Mouse (Mus musculus): Measurements from ENCODE around the gene Znhit1. TPM values are rescaled to one million over a fixed set of nuclear protein-coding genes. Genes with fewer than 3 reads are reported as not detected.

The Znhit1 gene
- total RNA-seq (2021), result 10 to 100 TPM; 60.1 to 61.0 TPM
- long read RNA-seq, experiment 1, transcript Znhit1-206 (5 exons, 1,208 nt), result major isoform, 39 of 70 reads
- long read RNA-seq, experiment 1, transcript Znhit1-202 (5 exons, 740 nt), result minor isoform, 10 of 70 reads
- long read RNA-seq, experiment 1, partial matches to known transcripts, result 8 of 70 reads
- long read RNA-seq, experiment 1, other reads (novel, unspliced or antisense), result 12 of 70 reads
- long read RNA-seq, experiment 2, transcript Znhit1-202 (5 exons, 740 nt), result minor isoform, 7 of 26 reads
- long read RNA-seq, experiment 2, transcript Znhit1-206 (5 exons, 1,208 nt), result major isoform, 14 of 26 reads
- long read RNA-seq, experiment 2, partial matches to known transcripts, result 3 of 26 reads
- long read RNA-seq, experiment 2, other reads (novel, unspliced or antisense), result 2 of 26 reads

GRCm38 (mm10) chr5:136987934-136988271, at the start of gene Znhit1:
Gene Znhit1 (minus strand): TSS chr5:136988021.
- no peak for DNase-seq

- no peak for DNase-seq
Observed at GRCm38 (mm10) chr5:137036211-137036610, 48.4 kb upstream of the Znhit1 start.

- peak; percentile 97 for DNase-seq
Observed at GRCm38 (mm10) chr5:137032641-137033074, 44.8 kb upstream of the Znhit1 start.

- DNase-seq, result no peak
Observed at GRCm38 (mm10) chr5:137032033-137032421, 44.2 kb upstream of the Znhit1 start.

GRCm38 (mm10) chr5:137031076-137032032, 43.5 kb upstream of the Znhit1 start:
- DNase-seq, result peak; percentile 76

GRCm38 (mm10) chr5:137030416-137030810, 42.6 kb upstream of the Znhit1 start:
- DNase-seq, result no peak

GRCm38 (mm10) chr5:137029643-137030415, 42.0 kb upstream of the Znhit1 start:
- DNase-seq, result peak; percentile 99

- DNase-seq, result no peak
Observed at GRCm38 (mm10) chr5:137029273-137029585, 41.4 kb upstream of the Znhit1 start.

GRCm38 (mm10) chr5:137028561-137029272, 40.9 kb upstream of the Znhit1 start:
- no peak for DNase-seq

GRCm38 (mm10) chr5:137026092-137026491, 38.3 kb upstream of the Znhit1 start, which contains the start of gene Vgf:
Gene Vgf (plus strand): TSS chr5:137026392.
- no peak for DNase-seq

- DNase-seq, result peak; percentile 90
Observed at GRCm38 (mm10) chr5:137025132-137025531, 37.3 kb upstream of the Znhit1 start.

- DNase-seq, result no peak
Observed at GRCm38 (mm10) chr5:137024318-137024717, 36.5 kb upstream of the Znhit1 start.

GRCm38 (mm10) chr5:137015913-137016312, 28.1 kb upstream of the Znhit1 start:
- DNase-seq, result peak; percentile 50

GRCm38 (mm10) chr5:137012401-137012950, 24.7 kb upstream of the Znhit1 start:
- DNase-seq, result peak; percentile 41

- peak; percentile 78 for DNase-seq
Observed at GRCm38 (mm10) chr5:137009988-137010387, 22.2 kb upstream of the Znhit1 start.

- no peak for DNase-seq
Observed at GRCm38 (mm10) chr5:137007276-137007675, 19.5 kb upstream of the Znhit1 start.

- no peak for DNase-seq
Observed at GRCm38 (mm10) chr5:137000612-137001011, 12.8 kb upstream of the Znhit1 start.

GRCm38 (mm10) chr5:136999449-136999848, 11.6 kb upstream of the Znhit1 start:
- DNase-seq, result no peak

GRCm38 (mm10) chr5:136989801-136990200, 2.0 kb upstream of the Znhit1 start:
- DNase-seq, result no peak

- peak; percentile 46 for DNase-seq
Observed at GRCm38 (mm10) chr5:136988420-136988819, 599 bp upstream of the Znhit1 start.

Data from adrenal gland, postnatal 10 days (tissue).